Mouse (Mus musculus) limb, embryonic 14.5 days (tissue): ENCODE measurements around the gene Gpr171. TPM values are rescaled to one million over a fixed set of nuclear protein-coding genes. Genes with fewer than 3 reads are reported as not detected.

ENCODE experiments used
- ATAC-seq: fragments of 200-750 bp; cut with Nextera tagmentation; 2 replicates; pipeline ENCODE4 v1.8.0; 2017; ENCODE audit warnings: low read depth, moderate number of reproducible peaks, moderate TSS enrichment; ENCODE audit not compliant: low FRiP score
- DNase-seq: peaks from one replicate; pipeline ENCODE4 v3.0.0-alpha.2; 2015; ENCODE audit warnings: low spot score
- H3K27ac ChIP-seq: fragments of 300-500 bp; sonication (generic); replicated peaks from 2 replicates; pipeline ENCODE4 v1.5.1; 2014; ENCODE audit warnings: low read depth, mild to moderate bottlenecking, low read length, moderate library complexity, mixed read lengths
- H3K27me3 ChIP-seq: fragments of 300-500 bp; sonication (generic); 2 replicates; pipeline ENCODE4 v1.6.1; 2014; ENCODE audit warnings: low read length, mixed read lengths; ENCODE audit not compliant: control insufficient read depth, insufficient read depth
- H3K36me3 ChIP-seq: fragments of 300-500 bp; sonication (generic); 2 replicates; pipeline ENCODE4 v1.6.1; 2014; ENCODE audit warnings: mild to moderate bottlenecking, low read length, moderate library complexity, mixed read lengths; ENCODE audit not compliant: control insufficient read depth, insufficient read depth
- H3K4me1 ChIP-seq: fragments of 300-500 bp; sonication (generic); 2 replicates; pipeline ENCODE4 v1.6.1; 2014; ENCODE audit warnings: antibody characterized with exemption, low read length, mixed read lengths; ENCODE audit not compliant: control insufficient read depth, insufficient read depth
- H3K4me2 ChIP-seq: fragments of 300-500 bp; sonication (generic); replicated peaks from 2 replicates; pipeline ENCODE4 v1.6.1; 2014; ENCODE audit warnings: low read depth, mild to moderate bottlenecking, low read length, moderate library complexity; ENCODE audit not compliant: severe bottlenecking
- H3K4me3 ChIP-seq: fragments of 300-500 bp; sonication (generic); replicated peaks from 2 replicates; pipeline ENCODE4 v1.5.1; 2014; ENCODE audit warnings: low read length
- H3K9ac ChIP-seq: fragments of 300-500 bp; sonication (generic); 2 replicates; pipeline ENCODE4 v1.6.1; 2014; ENCODE audit warnings: mild to moderate bottlenecking, low read depth, low read length, moderate library complexity; ENCODE audit not compliant: severe bottlenecking
- H3K9me3 ChIP-seq: fragments of 300-500 bp; sonication (generic); 2 replicates; pipeline ENCODE4 v1.6.1; 2016; ENCODE audit warnings: low read length; ENCODE audit not compliant: control insufficient read depth
- POLR2A ChIP-seq: fragments of 200-500 bp; IDR thresholded peaks from 2 replicates; pipeline ENCODE4 v1.8.0; 2012; ENCODE audit warnings: inconsistent platforms, mild to moderate bottlenecking, moderate library complexity, borderline replicate concordance; ENCODE audit not compliant: insufficient read depth, insufficient read length; ENCODE audit errors: extremely low read depth
- WGBS: fragments of 180-500 bp; shearing (Covaris S2); extraction: QIAGEN DNeasy Blood & Tissue Kit; methylation state at CpG from one replicate; pipeline ENCODE4 v1.1.7; 2014; 5-methylcytosine and 5-hydroxymethylcytosine counted together
- polyA plus RNA-seq, 2 experiments: library from polyadenylated mRNA; depleted of rRNA in 1 of 2; stranded (reverse) in 1 of 2; unstranded in 1 of 2; fragments of >200 nt; fragmentation: Nextera tagmentation in 1 of 2; extraction: Ambion mirVana in 1 of 2; gene quantifications; 2 replicates each; pipeline versions ENCODE4 v1.2.1 to v1.2.3; 2012 to 2014

Gene Gpr171
- polyA plus RNA-seq, 2 experiments = 0.19 to 1.5 TPM

- Histone ChIP-seq H3K4me1 (no peaks in the 10 kb centered on the region), H3K9me3 (no peaks in the 10 kb centered on the region), H3K27me3 (no peaks in the 10 kb centered on the region), H3K9ac (no peak overlapping the region), H3K27ac (no peak overlapping the region), H3K4me2 (no peak overlapping the region), H3K36me3 (no peaks in the 10 kb centered on the region), H3K4me3 (no peak overlapping the region)
- WGBS = 83% methylated on average over 17 of the region's 17 CpGs
- no peak for DNase-seq
- ATAC-seq = no peak
- TF ChIP-seq POLR2A = no peak
Measured at GRCm38 (mm10) chr3:59054834-59055535, 46.6 kb downstream of the Gpr171 start.

Other genes with a start within 250 kb of the Gpr171 start
- 0.08 and 0.23 TPM in 2 replicates for gene Clrn1, start 216.5 kb downstream of the Gpr171 start, polyA plus RNA-seq (2012; rRNA removed)
- 0.21 and 0.44 TPM in 2 replicates for gene Clrn1, start 216.5 kb downstream of the Gpr171 start, polyA plus RNA-seq (2014; fragmentation: Nextera tagmentation; extraction: Ambion mirVana)
- gene Med12l, start 96.0 kb downstream of the Gpr171 start, polyA plus RNA-seq (2012; rRNA removed) = 4.5 and 4.9 TPM in 2 replicates
- 2.3 and 2.4 TPM in 2 replicates for gene Med12l, start 96.0 kb downstream of the Gpr171 start, polyA plus RNA-seq (2014; fragmentation: Nextera tagmentation; extraction: Ambion mirVana)
- 0.36 and 0.38 TPM in 2 replicates for gene P2ry14, start 51.8 kb upstream of the Gpr171 start, polyA plus RNA-seq (2012; rRNA removed)
- gene P2ry14, start 51.8 kb upstream of the Gpr171 start, polyA plus RNA-seq (2014; fragmentation: Nextera tagmentation; extraction: Ambion mirVana) = 1.6 and 1.8 TPM in 2 replicates
- 5.7 and 6.3 TPM in 2 replicates for gene Gpr87, start 93.3 kb upstream of the Gpr171 start, polyA plus RNA-seq (2012; rRNA removed)
- 14.8 and 20.4 TPM in 2 replicates for gene Gpr87, start 93.3 kb upstream of the Gpr171 start, polyA plus RNA-seq (2014; fragmentation: Nextera tagmentation; extraction: Ambion mirVana)
- 1.3 and 1.4 TPM in 2 replicates for gene P2ry13, start 109.1 kb upstream of the Gpr171 start, polyA plus RNA-seq (2012; rRNA removed)
- 1.6 and 1.9 TPM in 2 replicates for gene P2ry13, start 109.1 kb upstream of the Gpr171 start, polyA plus RNA-seq (2014; fragmentation: Nextera tagmentation; extraction: Ambion mirVana)
- gene P2ry12, start 161.1 kb upstream of the Gpr171 start, polyA plus RNA-seq (2012; rRNA removed) = 2.0 and 2.5 TPM in 2 replicates
- gene P2ry12, start 161.1 kb upstream of the Gpr171 start, polyA plus RNA-seq (2014; fragmentation: Nextera tagmentation; extraction: Ambion mirVana) = 3.3 TPM in 2 replicates
- gene Igsf10, start 242.6 kb upstream of the Gpr171 start, polyA plus RNA-seq (2012; rRNA removed) = 18.5 and 20.5 TPM in 2 replicates
- gene Igsf10, start 242.6 kb upstream of the Gpr171 start, polyA plus RNA-seq (2014; fragmentation: Nextera tagmentation; extraction: Ambion mirVana) = 19.1 and 21.2 TPM in 2 replicates